Mouse (Mus musculus) ES-Bruce4 (cell line): ENCODE data around the gene Prrc2b.

Source experiments
- CTCF ChIP-seq: IDR thresholded peaks from one replicate; pipeline ENCODE4 v1.8.1; 2011; ENCODE audit warnings: low read depth, low read length
- EP300 ChIP-seq: IDR thresholded peaks from 2 replicates; pipeline ENCODE4 v1.6.1; 2011; ENCODE audit warnings: low read depth, low read length; ENCODE audit not compliant: insufficient read depth
- POLR2A ChIP-seq: IDR thresholded peaks from one replicate; pipeline ENCODE4 v1.8.1; 2011; ENCODE audit warnings: low read length; ENCODE audit not compliant: insufficient read depth

GRCm38 (mm10) chr2:32152367-32153034, 1.6 kb downstream of the Prrc2b start:
- TF ChIP-seq CTCF = no peak
- TF ChIP-seq EP300 = no peak
- TF ChIP-seq POLR2A = no peak
